Mouse (Mus musculus) limb, embryonic 11.5 days (tissue): ENCODE data around the gene Spaca4. TPM values are rescaled to one million over a fixed set of nuclear protein-coding genes. Genes with fewer than 3 reads are reported as not detected.

Source experiments
- ATAC-seq: fragments of 200-750 bp; cut with Nextera tagmentation; 2 replicates; pipeline ENCODE4 v1.8.0; 2017; ENCODE audit warnings: low read depth; ENCODE audit not compliant: insufficient number of reproducible peaks, low FRiP score, low TSS enrichment
- DNase-seq: peaks from one replicate; pipeline ENCODE4 v3.0.0-alpha.2; 2015; ENCODE audit warnings: low spot score
- H3K27ac ChIP-seq: fragments of 300-500 bp; sonication (generic); replicated peaks from 2 replicates; pipeline ENCODE4 v1.5.1; 2014; ENCODE audit warnings: low read depth, mild to moderate bottlenecking, low read length
- H3K27me3 ChIP-seq: fragments of 300-500 bp; sonication (generic); 2 replicates; pipeline ENCODE4 v1.6.1; 2014; ENCODE audit warnings: mild to moderate bottlenecking, low read length, mixed read lengths; ENCODE audit not compliant: control insufficient read depth, insufficient read depth
- H3K36me3 ChIP-seq: fragments of 300-500 bp; sonication (generic); 2 replicates; pipeline ENCODE4 v1.6.1; 2014; ENCODE audit warnings: mild to moderate bottlenecking, low read length, moderate library complexity, mixed read lengths; ENCODE audit not compliant: control insufficient read depth, insufficient read depth
- H3K4me1 ChIP-seq: fragments of 300-500 bp; sonication (generic); 2 replicates; pipeline ENCODE4 v1.6.1; 2014; ENCODE audit warnings: low read length, mixed read lengths; ENCODE audit not compliant: control insufficient read depth, insufficient read depth
- H3K4me2 ChIP-seq: fragments of 300-500 bp; sonication (generic); 2 replicates; pipeline ENCODE4 v1.6.1; 2014; ENCODE audit warnings: low read depth, mild to moderate bottlenecking, moderate library complexity; ENCODE audit not compliant: severe bottlenecking
- H3K4me3 ChIP-seq: fragments of 300-500 bp; sonication (generic); 2 replicates; pipeline ENCODE4 v1.5.1; 2014; ENCODE audit warnings: low read depth, low read length
- H3K9ac ChIP-seq: fragments of 300-500 bp; sonication (generic); 2 replicates; pipeline ENCODE4 v1.6.1; 2014; ENCODE audit warnings: mild to moderate bottlenecking, low read length
- H3K9me3 ChIP-seq: fragments of 300-500 bp; sonication (generic); 2 replicates; pipeline ENCODE4 v1.6.1; 2016; ENCODE audit warnings: low read length; ENCODE audit not compliant: control insufficient read depth
- WGBS: fragments of 180-500 bp; shearing (Covaris S2); extraction: QIAGEN DNeasy Blood & Tissue Kit; methylation state at CpG from one replicate; pipeline ENCODE4 v1.1.7; 2014; 5-methylcytosine and 5-hydroxymethylcytosine counted together
- polyA plus RNA-seq: library from polyadenylated mRNA; unstranded; fragments of >200 nt; fragmentation: Nextera tagmentation; extraction: Ambion mirVana; gene quantifications from 2 replicates; pipeline ENCODE4 v1.2.1, GENCODE M21; 2014

Gene Spaca4
- polyA plus RNA-seq, 1 experiment from 2014 or later = not detected

DNA sequence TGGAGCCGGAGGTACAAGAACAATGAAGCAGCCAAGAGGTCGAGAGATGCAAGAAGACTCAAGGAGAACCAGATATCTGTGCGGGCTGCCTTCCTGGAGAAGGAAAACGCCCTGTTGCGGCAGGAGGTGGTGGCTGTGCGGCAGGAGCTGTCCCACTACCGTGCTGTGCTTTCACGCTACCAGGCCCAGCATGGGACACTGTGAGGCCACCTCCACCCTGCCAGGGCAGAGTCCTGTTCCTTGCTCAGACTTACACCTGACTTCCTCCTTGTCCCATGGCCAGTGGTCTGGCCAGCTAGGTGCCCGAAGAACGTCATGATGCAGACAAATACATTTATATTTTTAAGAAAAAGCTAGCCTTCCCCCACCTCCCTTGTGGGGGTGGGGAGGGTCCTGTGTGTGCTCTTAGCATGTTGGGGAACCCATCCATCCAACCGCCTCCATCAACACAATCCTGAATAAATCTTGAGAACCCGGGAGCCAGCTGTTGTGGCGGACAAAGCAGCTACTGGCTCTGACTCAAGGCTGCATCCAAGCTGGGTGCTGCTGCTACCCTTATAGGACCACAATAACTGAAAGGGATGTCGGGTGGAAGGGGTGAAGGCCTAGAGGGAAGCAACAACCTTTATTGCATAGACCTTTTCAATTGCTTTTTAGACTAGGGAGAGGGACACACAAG lies 15.8 kb downstream of the Spaca4 start:
- DNase-seq (no peak), ATAC-seq (no peak)
- Histone ChIP-seq H3K4me2 (no peak overlapping the region), H3K27ac (no peak overlapping the region), H3K4me1 (peaks cover 31% of the 10 kb centered on the region), H3K9ac (no peak overlapping the region), H3K4me3 (no peak overlapping the region), H3K9me3 (no peaks in the 10 kb centered on the region), H3K27me3 (no peaks in the 10 kb centered on the region), H3K36me3 (peaks cover 23% of the 10 kb centered on the region; the same call in 1 of the 2 replicates)
- 79% methylated on average over 14 of the region's 14 CpGs for whole genome bisulfite sequencing

DNA sequence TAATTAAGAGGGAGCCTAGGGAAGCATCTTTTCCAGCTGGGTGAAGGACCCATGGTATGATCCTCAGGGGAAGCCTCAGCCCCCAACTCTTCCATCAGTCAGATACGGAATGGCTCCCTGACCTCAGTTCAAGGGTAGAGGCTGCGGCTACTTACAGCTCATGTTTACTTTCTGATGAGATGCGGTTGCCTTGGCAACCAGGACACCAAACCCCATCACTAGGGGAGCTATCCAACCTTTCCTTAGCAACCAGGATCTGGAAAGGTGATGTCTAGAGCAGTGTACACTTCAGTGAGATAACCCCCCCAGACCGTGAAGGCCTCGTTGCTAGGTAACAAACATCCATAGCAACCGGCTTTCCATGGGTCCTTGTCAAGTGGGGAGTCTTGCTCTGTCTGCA lies 16.6 kb downstream of the Spaca4 start:
- no peak overlapping the region for H3K4me3 ChIP-seq
- 62% methylated on average over 6 of the region's 6 CpGs for WGBS
- no peak overlapping the region for H3K27ac ChIP-seq
- H3K4me2 ChIP-seq = no peak overlapping the region
- no peak overlapping the region for H3K9ac ChIP-seq
- peak; percentile 42 for DNase-seq
- peaks cover 23% of the 10 kb centered on the region; the same call in 1 of the 2 replicates for H3K36me3 ChIP-seq
- no peak for ATAC-seq
- H3K27me3 ChIP-seq = no peaks in the 10 kb centered on the region
- no peaks in the 10 kb centered on the region for H3K9me3 ChIP-seq
- H3K4me1 ChIP-seq = peaks cover 27% of the 10 kb centered on the region

DNA sequence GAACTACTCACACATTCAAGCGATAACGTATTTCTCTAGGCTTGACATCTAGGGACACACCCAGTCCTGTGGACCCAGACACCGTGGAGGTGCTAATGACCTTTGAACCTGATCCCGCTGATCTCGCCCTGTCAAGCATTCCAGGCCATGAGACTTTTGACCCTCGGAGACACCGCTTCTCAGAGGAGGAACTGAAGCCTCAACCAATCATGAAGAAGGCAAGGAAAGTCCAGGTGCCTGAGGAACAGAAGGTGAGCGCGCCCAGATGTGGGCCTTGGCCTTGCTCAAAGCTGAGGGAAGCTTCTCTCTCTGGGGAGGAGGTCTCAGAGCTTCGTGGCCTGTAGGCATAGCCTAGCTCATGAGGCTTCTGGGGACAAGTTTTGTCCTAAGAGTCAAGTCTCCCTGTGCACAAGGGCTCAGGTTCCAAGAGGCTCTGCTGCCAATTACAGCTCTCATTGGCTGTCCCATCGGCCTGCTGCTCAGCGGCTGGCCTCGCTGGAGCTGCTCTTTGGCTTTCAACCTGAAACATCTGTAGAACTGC lies 17.3 kb downstream of the Spaca4 start:
- Histone ChIP-seq H3K27me3 (no peaks in the 10 kb centered on the region), H3K36me3 (peaks cover 22% of the 10 kb centered on the region; the same call in 1 of the 2 replicates), H3K9me3 (no peaks in the 10 kb centered on the region), H3K4me1 (peaks cover 32% of the 10 kb centered on the region), H3K27ac (no peak overlapping the region), H3K4me3 (peak overlapping the region; percentile 49), H3K9ac (peak overlapping the region; percentile 35; the same call in 1 of the 2 replicates), H3K4me2 (peak overlapping the region; percentile 72; the same call in 1 of the 2 replicates)
- WGBS = 28% methylated on average over 13 of the region's 13 CpGs
- peak; percentile 43 for DNase-seq
- ATAC-seq = no peak

DNA sequence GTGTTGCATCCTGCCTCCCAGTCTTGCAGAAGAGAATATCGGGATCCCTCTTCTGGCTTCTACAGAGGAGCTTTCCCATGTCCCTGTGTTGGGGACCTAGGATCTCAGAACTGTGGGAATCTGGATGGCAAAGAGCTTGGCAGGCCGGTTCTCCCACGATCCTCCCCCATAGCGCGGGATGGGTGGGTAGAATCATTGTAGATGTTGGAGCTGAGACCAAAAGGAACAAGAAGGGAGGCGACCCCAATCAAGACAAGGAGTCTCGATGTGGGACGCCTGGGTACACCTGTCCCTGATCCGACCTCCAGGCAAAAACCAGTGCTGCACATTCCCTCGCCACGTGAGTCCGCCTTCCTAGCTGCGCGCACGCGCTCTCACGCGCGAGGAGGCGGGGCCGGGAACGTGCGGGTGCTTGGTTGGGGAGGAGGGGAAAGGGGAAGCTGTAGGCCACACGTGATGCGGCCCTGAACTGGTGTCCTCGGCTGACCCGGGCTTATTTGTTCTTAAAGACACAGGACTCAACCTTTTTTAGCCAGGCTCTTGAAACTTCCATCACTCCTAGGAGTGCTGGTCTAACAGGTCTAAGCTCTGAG lies 18.1 kb downstream of the Spaca4 start:
- Histone ChIP-seq H3K9ac (peak overlapping the region; percentile 35; the same call in 1 of the 2 replicates), H3K4me1 (peaks cover 32% of the 10 kb centered on the region), H3K27ac (peak overlapping the region; percentile 76), H3K4me3 (peak overlapping the region; percentile 49), H3K4me2 (peak overlapping the region; percentile 72), H3K9me3 (no peaks in the 10 kb centered on the region), H3K27me3 (no peaks in the 10 kb centered on the region), H3K36me3 (peaks cover 14% of the 10 kb centered on the region; the same call in 1 of the 2 replicates)
- peak; percentile 92 for DNase-seq
- WGBS = 0% methylated on average over 27 of the region's 27 CpGs
- ATAC-seq = 0 out of 2 replicates have a peak, but pooled peaks have one; percentile 1

DNA sequence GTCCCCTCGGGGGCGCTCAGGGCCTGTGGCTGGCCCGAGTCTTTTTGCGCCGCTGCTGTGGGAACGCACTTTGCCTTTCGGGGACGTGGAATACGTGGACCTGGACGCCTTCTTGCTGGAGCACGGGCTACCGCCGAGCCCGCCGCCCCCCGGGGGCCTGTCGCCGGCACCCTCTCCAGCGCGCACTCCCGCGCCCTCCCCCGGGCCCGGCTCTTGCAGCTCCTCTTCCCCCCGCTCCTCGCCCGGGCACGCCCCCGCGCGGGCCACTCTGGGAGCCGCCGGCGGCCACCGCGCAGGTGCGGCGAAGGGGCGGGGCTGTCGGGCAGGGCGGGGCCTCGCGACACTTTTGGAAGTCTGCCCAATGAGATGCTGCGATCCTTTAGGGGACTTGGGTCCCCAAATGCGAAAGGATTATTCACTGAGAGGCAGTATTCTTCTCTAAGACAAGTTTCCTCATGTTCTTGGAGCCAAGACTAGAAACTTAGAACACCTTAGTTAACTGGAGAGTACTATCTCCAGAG lies 18.8 kb downstream of the Spaca4 start:
- peak overlapping the region; percentile 72 for H3K4me2 ChIP-seq
- peak; percentile 90 for DNase-seq
- H3K9me3 ChIP-seq = no peaks in the 10 kb centered on the region
- WGBS = 1% methylated on average over 45 of the region's 45 CpGs
- H3K36me3 ChIP-seq = peaks cover 9% of the 10 kb centered on the region; the same call in 1 of the 2 replicates
- H3K9ac ChIP-seq = peak overlapping the region; percentile 72
- no peak for ATAC-seq
- peak overlapping the region; percentile 76 for H3K27ac ChIP-seq
- no peaks in the 10 kb centered on the region for H3K27me3 ChIP-seq
- H3K4me1 ChIP-seq = peaks cover 32% of the 10 kb centered on the region
- H3K4me3 ChIP-seq = peak overlapping the region; percentile 49

DNA sequence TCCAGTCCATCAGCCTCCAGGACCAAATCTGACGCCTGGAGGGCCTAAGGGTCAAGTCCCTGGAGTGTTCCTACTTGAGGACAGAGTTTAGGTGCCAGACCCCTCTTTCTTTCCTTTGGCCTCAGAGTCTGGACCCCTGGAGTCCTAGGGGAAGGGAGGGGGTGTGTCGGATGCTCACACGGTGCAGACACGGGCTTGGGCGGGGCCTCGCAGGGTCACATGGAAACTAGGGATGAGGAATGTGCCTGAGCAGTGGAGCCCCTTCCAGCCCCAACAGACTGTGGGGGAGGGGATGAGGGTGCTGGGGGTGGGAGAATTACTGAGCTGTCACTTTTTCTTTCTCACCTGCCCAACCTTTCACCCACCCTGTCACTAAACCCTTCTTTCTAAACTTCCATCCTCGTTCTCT lies 19.7 kb downstream of the Spaca4 start:
- ATAC-seq (no peak), DNase-seq (peak; percentile 68)
- 1% methylated on average over 7 of the region's 7 CpGs for WGBS
- Histone ChIP-seq H3K27ac (no peak overlapping the region), H3K9ac (peak overlapping the region; percentile 72), H3K36me3 (peaks cover 2% of the 10 kb centered on the region; the same call in 1 of the 2 replicates), H3K4me3 (peak overlapping the region; percentile 49), H3K27me3 (no peaks in the 10 kb centered on the region), H3K9me3 (no peaks in the 10 kb centered on the region), H3K4me2 (peak overlapping the region; percentile 72), H3K4me1 (peaks cover 34% of the 10 kb centered on the region)

DNA sequence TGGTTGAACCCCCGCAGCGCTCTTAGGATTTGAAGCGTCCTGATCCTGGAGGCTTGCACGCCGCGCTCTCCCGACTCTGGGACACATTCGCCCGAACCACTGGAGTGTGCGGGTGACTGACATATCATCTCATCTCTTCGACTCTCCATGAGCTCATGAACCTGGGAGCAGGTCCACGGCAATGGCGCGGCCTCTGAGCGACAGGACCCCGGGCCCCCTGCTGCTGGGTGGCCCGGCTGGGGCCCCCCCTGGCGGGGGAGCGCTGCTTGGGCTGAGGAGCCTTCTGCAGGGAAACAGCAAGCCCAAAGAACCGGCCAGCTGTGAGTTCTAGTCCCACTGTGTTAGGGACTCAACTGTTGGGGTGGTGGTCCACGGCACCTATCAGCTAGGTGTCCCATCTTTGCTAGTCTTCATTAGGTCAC lies 20.2 kb downstream of the Spaca4 start:
- Histone ChIP-seq H3K9ac (peak overlapping the region; percentile 34), H3K4me2 (peak overlapping the region; percentile 72), H3K27ac (no peak overlapping the region; the same call in 1 of the 2 replicates), H3K27me3 (peaks cover 2% of the 10 kb centered on the region), H3K9me3 (no peaks in the 10 kb centered on the region), H3K36me3 (no peaks in the 10 kb centered on the region; the same call in 1 of the 2 replicates), H3K4me1 (peaks cover 36% of the 10 kb centered on the region), H3K4me3 (peak overlapping the region; percentile 49)
- ATAC-seq (no peak), DNase-seq (no peak)
- 0% methylated on average over 21 of the region's 21 CpGs for WGBS

DNA sequence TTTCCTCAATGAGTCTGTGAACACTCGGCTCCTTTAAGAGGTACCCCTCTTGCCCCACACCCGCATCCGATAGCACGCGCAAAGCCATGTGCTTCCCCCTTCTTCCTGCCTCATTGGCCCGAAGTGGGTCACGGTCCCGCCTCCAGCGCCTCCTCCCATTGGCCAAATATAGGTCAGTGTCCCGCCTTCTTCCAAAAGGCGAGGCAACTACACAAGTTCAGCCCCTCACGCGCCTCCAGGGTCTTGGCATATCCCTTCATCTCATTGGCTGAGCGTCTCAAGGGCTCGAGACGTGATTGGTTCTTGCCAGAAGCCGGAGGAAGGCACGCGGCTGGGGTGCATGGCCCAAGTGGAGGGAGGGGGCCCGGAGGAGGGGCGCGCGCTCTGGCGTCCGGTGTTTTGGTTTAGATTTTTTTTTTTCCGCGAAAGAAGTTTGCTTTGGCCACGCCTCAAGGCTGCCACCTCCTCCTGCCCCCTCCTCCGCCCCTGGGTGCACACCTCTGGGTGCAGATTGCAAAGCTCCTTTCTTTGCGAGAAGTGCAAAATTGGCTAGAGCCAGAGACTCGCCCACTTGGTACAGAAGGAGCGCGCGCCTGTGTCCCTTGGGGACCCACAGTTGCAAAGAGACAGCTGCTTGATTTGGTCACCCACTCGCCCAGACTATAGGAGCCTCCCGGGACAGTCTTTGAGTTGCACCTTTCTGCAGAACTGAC lies 20.7 kb downstream of the Spaca4 start, which contains the start of gene Dbp:
Dbp (plus strand) TSS at position 359 of the 713 bp plus-strand sequence.
- H3K4me3 ChIP-seq = peak within 1 kb of the TSS; percentile 49
- H3K36me3 ChIP-seq = no peaks in the 10 kb centered on the region
- H3K27ac ChIP-seq = peak within 1 kb of the TSS; percentile 51; the same call in 1 of the 2 replicates
- peaks cover 8% of the 10 kb centered on the region for H3K27me3 ChIP-seq
- no peaks in the 10 kb centered on the region for H3K9me3 ChIP-seq
- peak within 1 kb of the TSS; percentile 72 for H3K4me2 ChIP-seq
- peak within 1 kb of the TSS; percentile 41 for H3K9ac ChIP-seq
- DNase-seq (peak; percentile 99), ATAC-seq (peak; percentile 85)
- H3K4me1 ChIP-seq = peaks cover 41% of the 10 kb centered on the region
- under 1% methylated on average over 36 of the region's 36 CpGs for WGBS
